Mouse (Mus musculus): Measurements from ENCODE around the gene Clpx.

The Clpx gene

DNA sequence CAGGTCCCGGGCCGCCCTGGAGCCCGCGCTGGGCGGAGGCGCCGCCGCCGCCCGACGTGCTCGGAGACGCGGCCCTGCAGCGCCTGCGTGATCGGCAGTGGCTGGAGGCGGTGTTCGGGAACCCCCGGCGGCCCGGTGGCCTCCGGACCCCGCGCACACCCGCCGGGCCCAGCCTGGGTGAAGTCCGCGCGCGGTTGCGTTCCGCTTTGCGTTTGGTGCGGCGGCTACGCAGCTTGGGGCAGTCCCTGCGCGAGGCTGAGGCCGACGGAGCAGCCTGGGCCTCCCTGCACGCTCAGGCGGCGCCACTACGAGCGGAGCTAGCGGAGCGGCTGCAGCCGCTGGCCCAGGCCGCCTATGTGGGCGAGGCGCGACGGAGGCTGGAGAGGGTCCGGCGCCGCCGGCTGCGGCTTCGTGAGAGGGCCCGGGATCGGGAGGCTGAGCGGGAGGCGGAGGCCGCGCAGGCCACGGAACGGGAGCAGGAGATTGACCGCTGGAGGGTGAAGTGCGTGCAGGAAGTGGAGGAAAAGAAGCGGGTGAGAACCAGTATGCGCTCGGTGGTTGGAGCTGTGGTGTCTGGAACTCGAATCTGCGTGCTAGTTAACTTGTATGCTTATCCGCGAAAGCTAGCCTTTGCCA is 52.5 kb downstream of the Clpx start:
- DNase-seq (ENCODE audit: low read depth) = no peak

DNA sequence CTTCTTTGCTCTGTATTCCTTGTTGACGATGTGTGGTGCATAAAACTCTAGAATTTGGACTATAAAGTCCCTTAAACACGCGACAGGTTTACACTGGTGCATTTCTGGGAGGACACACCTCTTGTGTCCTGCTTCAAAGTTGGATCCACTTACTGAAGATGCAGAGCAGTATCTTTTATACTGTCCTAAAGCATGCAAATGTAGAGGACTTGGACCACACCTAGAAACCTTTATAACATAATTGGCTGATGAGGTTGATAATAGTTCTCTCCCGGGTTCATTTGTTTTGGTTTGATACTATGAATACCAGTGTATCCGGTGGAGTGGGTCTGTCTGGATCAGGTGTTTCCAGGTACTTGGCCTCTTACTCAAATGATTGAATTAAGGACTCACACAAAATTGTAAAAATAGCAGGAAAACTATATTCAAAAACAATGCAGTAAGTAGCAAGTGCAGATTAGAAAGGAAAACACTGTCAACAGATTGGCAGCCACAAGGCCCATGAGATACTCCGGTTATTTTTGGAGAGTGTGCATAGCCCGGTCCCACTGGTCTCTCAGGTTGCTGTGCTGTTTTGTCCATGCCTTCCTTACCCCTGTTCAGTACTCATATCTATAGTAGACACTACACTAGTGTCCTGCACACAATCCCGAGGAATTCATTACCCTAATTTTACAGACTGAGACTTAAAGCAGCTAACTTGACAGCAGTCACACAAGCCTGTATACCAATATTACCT is 53.2 kb downstream of the Clpx start:
- DNase-seq (ENCODE audit: low read depth) = no peak

DNA sequence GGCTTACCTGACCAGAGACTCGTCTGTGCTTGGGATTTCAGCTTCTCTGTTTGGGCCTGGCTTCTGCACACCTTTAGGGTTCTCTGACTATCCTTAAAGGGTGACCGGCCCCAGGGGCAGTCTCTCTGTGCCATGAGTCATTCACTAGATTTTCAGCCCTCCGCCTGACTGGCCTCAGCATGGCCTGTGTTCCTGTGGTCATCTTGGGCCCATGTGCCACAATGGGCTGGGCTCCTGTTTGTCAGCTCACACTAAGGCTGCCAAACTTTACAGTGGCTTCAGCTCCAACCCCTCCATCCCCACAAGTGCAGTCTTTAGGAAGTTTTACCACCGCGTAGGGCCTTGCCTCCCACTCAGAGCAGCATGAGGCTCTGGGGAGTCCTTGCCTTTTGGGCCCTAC is 59.2 kb downstream of the Clpx start:
- DNase-seq (ENCODE audit: low read depth) = no peak

DNA sequence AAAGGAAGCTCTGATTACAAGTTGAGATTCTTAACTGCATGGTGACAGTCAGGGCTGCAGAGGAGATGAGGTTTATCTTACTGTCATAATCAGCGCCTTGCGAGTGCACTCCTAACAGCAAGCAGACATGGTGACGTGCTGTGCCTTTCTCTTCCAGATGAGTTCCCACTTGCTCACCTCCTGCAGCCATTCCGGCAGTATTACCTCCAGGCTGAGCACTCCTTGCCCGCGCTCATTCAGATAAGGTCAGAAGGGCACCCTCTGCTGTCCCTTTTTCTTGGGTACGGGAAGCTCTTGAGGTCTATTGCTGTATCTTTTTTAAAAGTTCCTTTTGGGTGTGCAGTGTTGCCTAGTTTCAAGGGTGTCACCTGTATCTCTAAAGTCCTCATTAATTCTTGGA is 62.5 kb downstream of the Clpx start:
- no peak for DNase-seq (ENCODE audit: low read depth)

DNA sequence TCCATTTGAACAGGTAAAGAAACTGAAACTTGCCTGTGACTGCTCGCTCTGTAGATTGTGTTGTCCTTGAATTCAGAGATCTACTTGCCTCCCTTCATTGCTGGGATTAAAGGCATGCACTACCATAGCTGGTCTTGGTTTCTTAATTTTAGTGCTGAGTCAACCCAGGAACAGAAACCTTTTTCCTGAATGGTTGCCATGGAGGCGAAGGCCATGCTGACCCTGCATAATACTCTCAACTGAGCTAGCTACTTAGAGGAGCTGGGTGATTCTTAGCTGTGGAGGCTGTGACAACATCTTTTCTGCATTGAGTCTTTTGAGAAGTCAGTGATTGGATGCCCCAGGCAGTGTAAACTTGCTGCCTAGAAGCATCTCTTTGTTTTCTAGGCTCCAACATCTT is 62.9 kb downstream of the Clpx start:
- no peak for DNase-seq (ENCODE audit: low read depth)

DNA sequence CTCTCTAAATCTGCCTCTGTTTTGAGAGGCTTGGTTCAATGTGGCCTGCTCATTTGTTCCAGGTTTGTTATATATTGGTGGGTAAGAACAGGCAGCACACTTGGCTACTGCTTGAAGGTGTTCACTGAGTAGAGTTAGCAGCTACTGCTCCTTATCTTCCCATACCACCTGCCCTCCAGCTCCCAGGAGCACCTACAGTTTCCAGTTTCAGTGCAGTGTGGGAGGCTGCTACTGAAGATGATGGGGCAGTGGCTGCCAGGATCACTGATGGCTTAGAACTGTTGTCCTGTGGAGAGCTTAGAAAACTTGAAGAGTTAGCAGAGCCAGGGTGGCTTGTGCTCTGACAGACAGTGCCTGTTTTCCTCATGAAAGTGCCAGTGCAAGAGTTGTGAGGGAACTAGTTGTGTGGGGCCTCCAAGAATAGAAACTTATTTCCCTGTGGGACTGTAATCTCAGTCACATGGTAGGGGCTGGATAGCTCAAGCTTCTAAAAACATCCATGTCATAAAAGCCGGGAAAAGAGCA is 65.0 kb downstream of the Clpx start:
- no peak for DNase-seq (ENCODE audit: low read depth)

DNA sequence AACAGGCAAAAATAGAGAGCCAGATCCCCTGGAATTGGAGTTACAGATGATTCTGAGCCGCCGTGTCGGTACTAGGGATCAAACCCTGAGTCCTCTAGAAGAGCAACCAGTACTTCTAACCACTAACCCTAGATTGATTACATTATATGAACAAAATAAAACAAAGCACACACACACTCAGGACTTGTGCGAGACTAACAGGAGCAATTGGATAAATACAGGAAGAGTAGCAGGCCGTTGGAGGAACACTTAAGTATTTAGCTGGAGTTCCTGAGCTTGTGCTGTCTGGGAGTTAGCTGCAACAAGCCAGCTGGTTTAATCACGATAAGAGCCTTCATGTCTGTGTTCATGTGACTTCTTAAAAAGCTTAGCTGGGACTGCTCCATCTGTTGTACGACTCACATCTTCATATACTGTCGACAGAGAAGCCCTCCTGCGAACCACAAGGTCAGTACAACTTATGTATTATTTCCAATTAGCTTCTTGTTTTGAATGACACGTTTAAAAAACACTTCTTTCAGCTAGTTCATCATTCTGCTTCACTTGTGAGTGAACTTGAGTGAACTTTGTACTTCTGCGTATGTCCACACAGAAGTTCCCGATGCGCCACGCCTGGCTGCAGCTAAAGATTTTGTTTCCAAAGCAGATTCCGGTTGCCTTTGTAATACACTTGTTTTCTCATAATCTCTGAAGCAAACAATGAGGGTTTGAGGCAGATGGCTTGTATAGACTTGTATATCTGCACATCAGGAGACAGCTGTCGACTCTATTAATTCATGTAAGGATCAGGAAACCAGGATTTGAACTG is 66.8 kb downstream of the Clpx start, which contains the start of gene Ubap1l:
Ubap1l (plus strand) TSS at position 401 of the 808 bp plus-strand sequence.
- no peak for DNase-seq (ENCODE audit: low read depth)

DNA sequence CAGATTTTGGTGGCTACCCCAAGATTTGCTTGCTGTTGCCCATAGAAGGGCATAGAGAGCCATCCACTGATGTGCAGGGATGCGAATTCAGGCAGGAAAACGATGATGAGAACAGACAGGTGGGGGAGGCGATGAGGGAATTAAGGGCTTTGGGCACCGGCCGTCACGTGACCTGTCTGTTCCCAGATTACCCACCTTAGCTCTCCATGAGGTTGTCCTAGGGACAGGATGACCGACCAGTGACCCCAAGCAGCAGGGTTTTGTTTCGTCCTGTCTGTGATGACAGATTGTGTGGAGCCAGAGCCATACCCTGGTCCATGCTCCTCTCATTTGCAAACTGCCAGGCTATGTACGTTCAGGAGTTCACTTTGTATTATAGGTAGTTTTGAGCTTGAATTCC is 69.6 kb downstream of the Clpx start:
- DNase-seq (ENCODE audit: low read depth) = no peak

DNA sequence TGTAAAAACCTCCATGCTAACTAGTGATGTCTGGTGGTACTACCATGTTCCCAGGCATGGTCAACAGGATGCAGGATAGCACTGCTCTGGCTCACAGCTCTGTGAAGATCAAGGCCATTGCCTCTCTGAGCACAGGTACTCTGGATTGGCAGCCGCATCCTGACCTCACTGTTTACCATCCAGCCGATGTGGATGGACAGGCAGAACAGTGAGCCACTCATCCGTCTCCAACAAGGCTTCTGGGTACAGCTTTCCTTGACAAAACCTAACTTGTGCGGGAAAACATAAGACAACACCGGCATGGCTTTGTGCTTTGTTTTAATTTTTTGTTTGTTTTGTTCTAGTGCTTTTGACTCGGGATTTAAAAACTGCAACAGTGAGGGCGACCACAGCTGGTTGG is 71.7 kb downstream of the Clpx start:
- no peak for DNase-seq (ENCODE audit: low read depth)

DNA sequence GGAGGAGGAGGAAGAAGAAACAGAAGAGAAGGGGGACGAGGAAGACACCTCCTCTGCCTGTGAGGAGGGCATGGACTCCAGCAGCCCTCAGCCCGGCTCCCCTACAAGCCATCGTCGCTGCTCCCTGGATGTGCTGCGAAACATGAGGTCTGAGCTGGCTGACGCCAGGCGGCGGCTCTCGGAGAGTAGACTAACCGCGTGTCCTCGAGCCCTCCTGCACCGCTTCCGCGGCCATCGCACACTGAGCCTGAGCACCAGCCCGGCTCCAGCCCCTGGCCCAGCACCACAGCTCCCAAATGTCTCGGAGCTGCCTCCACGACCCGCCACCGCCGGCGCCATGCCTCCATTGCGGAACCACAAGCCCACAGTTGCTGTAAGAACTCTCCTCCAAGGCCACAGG is 77.7 kb downstream of the Clpx start:
- DNase-seq (ENCODE audit: low read depth) = no peak

DNA sequence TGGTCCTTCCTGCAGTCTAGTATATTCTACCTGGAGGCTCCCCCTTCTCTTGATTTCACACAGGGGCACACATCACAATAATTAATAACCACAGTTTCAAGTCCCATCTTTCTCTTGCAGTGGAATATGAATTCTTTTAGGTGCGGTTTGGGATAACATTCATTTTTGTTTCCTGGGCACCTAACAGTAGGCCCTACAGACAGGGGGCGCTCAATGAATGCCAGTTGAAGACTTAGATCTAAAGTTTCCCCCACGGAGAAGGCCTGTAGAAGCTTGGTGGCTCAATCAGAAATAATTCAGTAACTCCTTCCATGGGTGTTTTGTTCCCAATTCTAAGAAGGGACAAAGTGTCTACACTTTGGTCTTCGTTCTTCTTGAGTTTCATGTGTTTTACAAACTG is 78.4 kb downstream of the Clpx start:
- DNase-seq (ENCODE audit: low read depth) = no peak

DNA sequence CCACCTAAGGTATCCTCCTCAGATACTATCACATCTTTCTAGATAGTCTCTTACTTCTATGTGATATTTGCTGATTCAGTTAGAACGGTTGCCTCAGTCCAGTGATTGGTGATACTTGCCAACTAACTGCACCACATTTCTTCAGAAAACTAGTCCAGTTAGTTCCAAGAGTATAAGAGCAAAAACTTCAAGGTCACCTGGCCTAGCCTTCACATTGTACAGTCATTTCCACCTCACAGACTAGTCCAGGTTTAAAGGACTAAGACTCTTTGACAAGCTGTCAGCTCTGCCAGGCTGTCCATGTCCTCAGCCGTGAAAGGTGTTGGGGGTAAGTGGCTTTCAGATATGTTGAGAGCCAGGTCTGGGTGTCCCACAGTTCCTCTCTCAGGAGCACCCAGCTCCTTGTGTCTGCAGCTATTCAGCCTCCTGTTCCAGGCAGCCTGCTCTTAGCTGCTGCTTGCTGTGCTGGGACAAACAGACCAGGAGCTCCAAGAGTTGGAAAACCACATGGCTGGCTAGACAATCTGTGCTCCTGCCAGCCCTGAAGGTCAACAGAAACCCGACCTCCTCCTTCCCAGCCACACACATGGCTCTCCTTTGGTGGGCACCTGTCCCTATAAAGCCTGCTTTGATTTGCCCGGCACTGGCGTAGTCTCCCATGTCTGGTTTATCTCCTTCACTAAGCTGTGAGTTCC is 80.6 kb downstream of the Clpx start:
- no peak for DNase-seq (ENCODE audit: low read depth)

DNA sequence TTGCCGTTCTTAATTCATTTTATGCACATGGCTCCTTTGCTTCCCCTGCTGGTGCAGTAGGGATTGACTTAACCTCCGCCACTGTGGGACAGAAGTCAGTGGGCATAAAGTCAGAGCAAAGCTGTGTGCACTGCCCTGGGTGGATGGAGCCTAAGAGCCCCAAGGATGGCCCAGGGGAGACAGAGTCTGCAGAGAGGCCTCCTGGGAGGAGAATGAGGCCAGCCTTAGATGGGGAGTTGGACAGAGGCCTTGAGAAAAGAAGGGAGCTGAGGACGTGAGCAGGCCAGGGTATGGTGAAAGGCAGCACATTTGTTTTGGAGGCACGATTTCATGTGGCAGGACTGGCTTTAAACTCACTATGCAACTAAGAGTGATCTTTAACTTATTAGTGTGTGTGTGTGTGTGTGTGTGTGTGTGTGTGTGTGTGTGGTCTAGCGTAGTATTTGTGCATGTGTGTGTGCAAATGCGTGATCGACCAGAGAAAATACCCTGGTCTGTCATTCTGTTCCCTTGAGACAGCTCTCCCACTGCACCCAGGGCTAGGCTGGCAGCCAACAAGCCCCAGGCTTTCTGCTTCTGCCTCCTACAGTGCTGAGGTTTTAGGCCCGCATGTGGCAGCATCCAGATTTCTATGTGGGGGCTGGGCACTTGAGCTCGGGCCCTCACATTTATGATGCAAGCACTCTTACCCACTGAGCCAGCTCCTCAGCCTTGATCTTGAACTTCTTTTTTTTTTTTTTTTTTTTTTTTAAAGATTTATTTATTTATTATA is 81.3 kb downstream of the Clpx start:
- DNase-seq (ENCODE audit: low read depth) = no peak

Measured in fibroblast of lung, adult 2 months (primary cell).